Comparison of ENCODE assay signal across 21 mouse cellular contexts in genomic region chr11:116574982-116575381, GRCm38 (mm10). TPM values are rescaled to one million over a fixed set of nuclear protein-coding genes. Genes with fewer than 3 reads are reported as not detected.
DNase-seq lines count a peak whose midpoint lies in the region; ATAC-seq lines count a peak whose summit lies in the region.
"Had no signal": no experiment of that assay in that cellular context is flagged by ENCODE, and none has a peak within 500 bp of the region (broad histone marks: within the 10 kb centered on the region; RNA-seq: fewer than 3 reads in every experiment).

No protein-coding gene starts in this region.

- H3K9ac ChIP-seq in heart, embryonic 14.5 days (ENCODE audit: low read length): no peak overlapping the region
- H3K9ac ChIP-seq in neural tube, embryonic 13.5 days: no peak overlapping the region
- H3K9ac ChIP-seq in neural tube, embryonic 15.5 days (replicated peaks): no peak overlapping the region
- H3K9ac ChIP-seq: kidney, embryonic 15.5 days had no signal

- intact Hi-C loops in heart, postnatal 10 days (cut with DNase I): no loop called here

- H3K4me3 ChIP-seq in heart, embryonic 14.5 days (ENCODE audit: control insufficient read depth in 1 of 2, insufficient read depth in 1 of 2, low read depth in 1 of 2, low read length in 2 of 2): no peak overlapping the region
- H3K4me3 ChIP-seq in neural tube, embryonic 13.5 days: no peak overlapping the region
- H3K4me3 ChIP-seq in neural tube, embryonic 15.5 days (replicated peaks): no peak overlapping the region
- H3K4me3 ChIP-seq: kidney, embryonic 15.5 days had no signal

- ATAC-seq in heart, embryonic 14.5 days (ENCODE audit: insufficient number of reproducible peaks, insufficient read depth, low FRiP score, low read depth): no peak
- ATAC-seq in neural tube, embryonic 13.5 days (ENCODE audit: low read depth): no peak
- ATAC-seq in neural tube, embryonic 15.5 days (ENCODE audit: low FRiP score): no peak
- ATAC-seq in granulocyte monocyte progenitor cell, adult 5-6 weeks (replicated peaks; ENCODE audit: poor library complexity, severe bottlenecking): no peak
- ATAC-seq: forebrain, embryonic 14.5 days had no signal

- H3K4me2 ChIP-seq in heart, embryonic 14.5 days (ENCODE audit: low read length): peak overlapping the region; percentile 32; the same call in 1 of the 2 replicates
- 0 out of 2 replicates have a peak overlapping the region, but pooled peaks have one; percentile 4 for H3K4me2 ChIP-seq in neural tube, embryonic 13.5 days
- no peak overlapping the region for H3K4me2 ChIP-seq in neural tube, embryonic 15.5 days
- H3K4me2 ChIP-seq: kidney, embryonic 15.5 days; midbrain, embryonic 11.5 days had no signal

- H3K4me1 ChIP-seq in heart, embryonic 14.5 days (ENCODE audit: control insufficient read depth in 2 of 2, insufficient read depth in 2 of 2, low read length in 2 of 2): peaks cover 35 to 66% of the 10 kb centered on the region in 2 experiments
- peaks cover 100% of the 10 kb centered on the region for H3K4me1 ChIP-seq in neural tube, embryonic 13.5 days (replicated peaks)
- peaks cover 93% of the 10 kb centered on the region for H3K4me1 ChIP-seq in neural tube, embryonic 15.5 days

- H3K27ac ChIP-seq in heart, embryonic 14.5 days (replicated peaks in 1 of 2; ENCODE audit: control insufficient read depth in 1 of 2, insufficient read depth in 1 of 2, low read depth in 2 of 2, low read length in 2 of 2): peak overlapping the region; percentile 10 to 67; a peak in 1 of 4 replicates
- H3K27ac ChIP-seq in neural tube, embryonic 13.5 days (replicated peaks): no peak overlapping the region; the same call in 1 of the 2 replicates
- no peak overlapping the region for H3K27ac ChIP-seq in neural tube, embryonic 15.5 days (replicated peaks)
- H3K27ac ChIP-seq: kidney, embryonic 15.5 days had no signal

- H3K27me3 ChIP-seq in heart, embryonic 14.5 days (ENCODE audit: control insufficient read depth, insufficient read depth, low read length): no peaks in the 10 kb centered on the region
- H3K27me3 ChIP-seq in neural tube, embryonic 13.5 days: no peaks in the 10 kb centered on the region
- H3K27me3 ChIP-seq in neural tube, embryonic 15.5 days (replicated peaks): no peaks in the 10 kb centered on the region
- H3K27me3 ChIP-seq: CH12.LX; kidney, embryonic 15.5 days had no signal

- no peaks in the 10 kb centered on the region for H3K9me3 ChIP-seq in heart, embryonic 14.5 days (ENCODE audit: control insufficient read depth, low read length)
- H3K9me3 ChIP-seq in neural tube, embryonic 13.5 days: no peaks in the 10 kb centered on the region
- H3K9me3 ChIP-seq in neural tube, embryonic 15.5 days (replicated peaks): no peaks in the 10 kb centered on the region
- H3K9me3 ChIP-seq: kidney, embryonic 15.5 days had no signal

- H3K36me3 ChIP-seq in heart, embryonic 14.5 days (ENCODE audit: control insufficient read depth, insufficient read depth, low read length): peaks cover 7% of the 10 kb centered on the region; the same call in 1 of the 2 replicates
- H3K36me3 ChIP-seq in neural tube, embryonic 13.5 days: no peaks in the 10 kb centered on the region
- H3K36me3 ChIP-seq in neural tube, embryonic 15.5 days: no peaks in the 10 kb centered on the region
- H3K36me3 ChIP-seq: kidney, embryonic 15.5 days had no signal

- WGBS in heart, embryonic 14.5 days: 54% methylated on average over 6 of the region's 6 CpGs
- 42% methylated on average over 6 of the region's 6 CpGs for WGBS in neural tube, embryonic 13.5 days
- 42% methylated on average over 6 of the region's 6 CpGs for WGBS in neural tube, embryonic 15.5 days

- DNase-seq in cerebellum, adult 18-20 months: peak; percentile 39 to 43
- DNase-seq in cerebellum, adult 8-10 months: no peak
- DNase-seq in heart, postnatal 10 days: no peak
- DNase-seq in thymus, postnatal 36 days: no peak
- DNase-seq: lung, adult 2 months; retina, postnatal 1 day; right cerebral cortex, postnatal 4 days; thymus, postnatal 4 days had no signal

RNA-seq across cellular contexts. Expression of gene Ube2o, which starts 6.3 kb away (rescaled TPM):
- polyA plus RNA-seq in heart, embryonic 14.5 days (2014; fragmentation: Nextera tagmentation; extraction: Ambion mirVana): 14.4 and 17.1 TPM in 2 replicates
- total RNA-seq in heart, postnatal 10 days (2021): 10 to 100 TPM; 28.5 to 33.7 TPM
- 20.1 and 24.6 TPM in 2 replicates for polyA plus RNA-seq in neural tube, embryonic 13.5 days (2015; fragmentation: Nextera tagmentation; extraction: Ambion mirVana)
- 19.2 and 32.4 TPM in 2 replicates for polyA plus RNA-seq in neural tube, embryonic 15.5 days (2015; fragmentation: Nextera tagmentation; extraction: Ambion mirVana)
- total RNA-seq in granulocyte monocyte progenitor cell, adult 5-6 weeks (2014; fragmentation: Nextera tagmentation): 5.2 and 6.8 TPM in 2 replicates
- 5.4 and 6.6 TPM in 2 replicates for total RNA-seq in granulocyte monocyte progenitor cell, adult 5-6 weeks (2017)

RNA-seq across cellular contexts. Expression of gene Aanat, which starts 11.2 kb away (rescaled TPM):
- 0.28 TPM in 1 of 2 replicates, not detected in the other for polyA plus RNA-seq in heart, embryonic 14.5 days (2014; fragmentation: Nextera tagmentation; extraction: Ambion mirVana)
- not detected for total RNA-seq in heart, postnatal 10 days (2021)
- polyA plus RNA-seq in neural tube, embryonic 13.5 days (2015; fragmentation: Nextera tagmentation; extraction: Ambion mirVana): 0.18 TPM in 1 of 2 replicates, not detected in the other
- 0.34 and 0.49 TPM in 2 replicates for polyA plus RNA-seq in neural tube, embryonic 15.5 days (2015; fragmentation: Nextera tagmentation; extraction: Ambion mirVana)
- not detected in 2 replicates for total RNA-seq in granulocyte monocyte progenitor cell, adult 5-6 weeks (2014; fragmentation: Nextera tagmentation)
- total RNA-seq in granulocyte monocyte progenitor cell, adult 5-6 weeks (2017): not detected in 2 replicates
- total RNA-seq: adrenal gland, postnatal 14 days; CH12.LX; gastrocnemius, postnatal 4 days; hematopoietic stem cell, adult 5-6 weeks had no signal
- polyA plus RNA-seq: intestine, embryonic 14.5 days; kidney, embryonic 15.5 days; large intestine, adult 2 months; lung, adult 2 months; midbrain, embryonic 11.5 days had no signal

RNA-seq across cellular contexts. Expression of gene Sphk1, which starts 44.3 kb away (rescaled TPM):
- polyA plus RNA-seq in heart, embryonic 14.5 days (2014; fragmentation: Nextera tagmentation; extraction: Ambion mirVana): 2.3 and 2.5 TPM in 2 replicates
- 1 to 10 TPM; 2.5 to 3.9 TPM for total RNA-seq in heart, postnatal 10 days (2021)
- 3.7 and 6.1 TPM in 2 replicates for polyA plus RNA-seq in neural tube, embryonic 13.5 days (2015; fragmentation: Nextera tagmentation; extraction: Ambion mirVana)
- 2.8 and 4.5 TPM in 2 replicates for polyA plus RNA-seq in neural tube, embryonic 15.5 days (2015; fragmentation: Nextera tagmentation; extraction: Ambion mirVana)
- total RNA-seq in granulocyte monocyte progenitor cell, adult 5-6 weeks (2014; fragmentation: Nextera tagmentation): not detected in 2 replicates
- total RNA-seq in granulocyte monocyte progenitor cell, adult 5-6 weeks (2017): not detected in 2 replicates

RNA-seq across cellular contexts. Expression of gene Rhbdf2, which starts 51.8 kb away (rescaled TPM):
- 6.4 and 6.6 TPM in 2 replicates for polyA plus RNA-seq in heart, embryonic 14.5 days (2014; fragmentation: Nextera tagmentation; extraction: Ambion mirVana)
- total RNA-seq in heart, postnatal 10 days (2021): 10 to 100 TPM; 15.4 to 17.7 TPM
- polyA plus RNA-seq in neural tube, embryonic 13.5 days (2015; fragmentation: Nextera tagmentation; extraction: Ambion mirVana): 3.7 TPM in 2 replicates
- polyA plus RNA-seq in neural tube, embryonic 15.5 days (2015; fragmentation: Nextera tagmentation; extraction: Ambion mirVana): 1.4 and 4.0 TPM in 2 replicates
- total RNA-seq in granulocyte monocyte progenitor cell, adult 5-6 weeks (2014; fragmentation: Nextera tagmentation): 7.3 and 8.6 TPM in 2 replicates
- total RNA-seq in granulocyte monocyte progenitor cell, adult 5-6 weeks (2017): 2.9 TPM in 2 replicates

Comparison
In these comparisons a context has a peak if more than half of its experiments do, and no peak if none do; other contexts are left out.
1. DNase-seq: peak in cerebellum, adult 18-20 months (2 of 2); none in cerebellum, adult 8-10 months (single experiment), heart, postnatal 10 days (0 of 2) and thymus, postnatal 36 days (0 of 2).
2. H3K27ac ChIP-seq: peak in heart, embryonic 14.5 days (2 of 2); none in neural tube, embryonic 13.5 days (single experiment) and neural tube, embryonic 15.5 days (single experiment).